Mouse (Mus musculus) c-Kit-positive CD71-positive TER-119-negative erythroid progenitor cells, embryonic 14.5 days (primary cell): ENCODE measurements around the gene Cep83.

Experiments
- DNase-seq: peaks from one replicate; pipeline ENCODE4 v3.0.0-alpha.2; 2013; ENCODE audit warnings: low read depth

Cep83 gene

DNA sequence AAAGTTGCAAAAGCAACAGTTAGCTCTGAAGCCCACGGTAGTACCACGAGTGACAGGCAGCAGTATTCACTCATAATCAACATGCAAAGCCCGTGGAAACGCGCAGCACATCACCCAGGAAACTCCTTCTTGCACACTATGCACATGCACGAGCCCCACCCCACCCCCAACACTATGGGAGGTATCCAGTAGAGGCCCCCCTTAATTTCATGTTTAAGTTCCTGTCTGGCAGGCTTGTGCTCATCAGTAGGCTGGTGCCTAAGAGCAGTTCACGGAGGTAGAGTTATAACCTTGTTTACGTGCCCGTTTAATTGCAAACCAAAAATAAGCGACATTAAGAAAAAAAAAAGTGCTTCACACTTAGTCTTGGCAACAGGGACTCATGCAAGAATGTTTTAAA lies 138.9 kb downstream of the Cep83 start:
- no peak for DNase-seq

DNA sequence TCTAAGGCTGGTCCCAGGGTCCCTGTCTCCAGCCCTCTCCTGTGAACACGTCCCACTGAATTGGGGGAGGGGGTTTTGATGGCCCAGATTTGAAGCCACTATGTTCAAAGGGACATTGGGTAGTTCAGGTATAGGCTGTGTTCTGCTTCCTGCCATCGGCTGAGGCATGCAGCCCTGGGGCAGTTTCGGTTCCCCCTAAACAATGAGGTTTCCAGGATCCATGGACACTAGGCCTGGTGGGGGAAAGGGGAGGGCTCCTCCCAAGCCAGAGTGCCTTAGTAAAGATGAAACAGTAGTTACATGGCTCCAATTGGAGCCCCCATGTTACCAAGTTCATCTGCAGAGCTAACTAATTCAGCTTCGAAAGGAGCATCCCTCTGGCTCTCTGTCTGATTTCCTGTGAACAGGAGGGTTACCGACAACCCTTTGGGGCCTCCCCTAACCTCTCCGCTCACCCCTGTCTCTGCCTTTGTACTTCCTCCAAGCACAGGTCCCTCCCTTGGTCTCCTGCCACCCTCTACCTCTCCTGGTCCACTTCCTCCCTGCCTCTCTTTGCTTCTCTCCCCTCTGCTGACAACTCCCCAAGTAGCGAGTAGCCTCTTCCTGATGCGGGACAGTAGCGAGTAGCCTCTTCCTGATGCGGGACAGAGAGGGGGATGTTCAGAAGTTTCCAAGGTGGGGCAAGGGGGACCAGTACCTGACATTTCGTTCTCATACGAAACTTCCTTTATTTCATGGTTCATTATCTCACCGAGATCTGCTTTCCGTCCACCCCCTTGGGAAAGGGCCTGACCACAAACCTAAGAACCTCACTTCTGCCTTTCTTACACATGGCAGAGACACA lies 139.7 kb downstream of the Cep83 start:
- no peak for DNase-seq

DNA sequence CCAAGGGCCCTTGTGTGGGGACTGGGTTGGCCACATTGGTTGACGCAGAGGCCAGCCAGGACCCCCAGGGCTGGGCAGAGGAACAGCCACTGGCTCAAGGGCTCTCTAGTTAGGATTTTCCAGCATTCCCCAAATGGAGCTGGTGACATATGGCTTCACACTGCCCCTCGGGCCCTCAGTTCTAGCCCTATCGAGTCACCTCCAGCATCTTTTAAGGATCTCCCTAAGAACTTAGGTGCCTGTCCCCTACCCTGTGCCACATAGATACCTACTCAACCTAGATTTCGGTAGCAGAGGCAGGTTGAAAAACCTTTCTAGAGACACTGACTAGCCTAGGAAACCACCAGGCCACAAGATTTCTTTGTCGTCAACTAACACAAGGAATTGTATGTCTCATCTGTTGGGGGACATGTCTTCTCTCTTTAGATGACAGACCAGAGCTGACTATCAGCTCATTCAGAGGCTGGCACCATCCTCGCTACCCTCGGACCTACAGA lies 140.3 kb downstream of the Cep83 start:
- no peak for DNase-seq

DNA sequence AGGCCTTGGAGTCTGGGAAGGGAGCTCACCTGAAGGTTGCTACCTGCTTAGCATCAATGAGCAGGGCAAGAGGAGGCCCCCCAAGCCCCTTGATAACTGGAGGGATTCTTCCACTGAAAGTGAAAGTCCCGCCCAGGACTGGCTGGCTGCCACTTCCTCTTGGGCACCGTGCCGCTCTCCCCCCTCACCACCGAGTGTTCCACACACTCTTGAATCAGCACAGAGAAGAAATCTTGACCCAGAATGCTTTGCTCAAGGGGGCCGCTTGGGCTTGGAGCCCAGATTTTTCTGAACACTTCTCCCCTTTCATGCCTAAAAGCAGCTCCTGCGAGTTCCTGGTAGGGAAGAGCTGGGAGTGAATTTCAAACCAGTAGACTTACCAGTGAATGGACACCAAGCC lies 141.0 kb downstream of the Cep83 start:
- no peak for DNase-seq

DNA sequence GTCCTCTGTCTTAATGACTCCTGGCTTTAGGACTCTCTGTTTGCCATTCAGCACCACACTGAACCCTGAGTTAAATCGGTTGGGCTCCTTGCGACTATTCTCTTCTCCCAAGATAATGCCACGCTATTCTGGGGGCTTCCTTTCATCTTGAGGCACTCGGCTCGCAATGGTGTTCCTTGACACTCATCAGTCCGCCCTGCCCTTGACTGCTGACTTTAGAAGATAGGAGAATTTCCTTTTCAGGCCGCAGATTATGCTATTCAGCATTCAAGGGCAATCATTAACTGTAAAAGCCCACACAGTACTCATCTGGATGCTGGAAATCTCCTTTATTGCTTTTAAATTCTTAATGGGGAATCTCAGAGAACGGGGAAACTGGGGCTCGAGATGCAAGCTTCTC lies 147.4 kb downstream of the Cep83 start:
- DNase-seq: no peak
